Mouse (Mus musculus): ENCODE data around the gene Adipor1. TPM values are rescaled to one million over a fixed set of nuclear protein-coding genes. Genes with fewer than 3 reads are reported as not detected.
A peak's percentile ranks its signal among the peaks of the same experiment; 100 is the strongest.

Adipor1 gene
- polyA plus RNA-seq, 1 experiment from 2014 or later, result 91.7 TPM

DNA sequence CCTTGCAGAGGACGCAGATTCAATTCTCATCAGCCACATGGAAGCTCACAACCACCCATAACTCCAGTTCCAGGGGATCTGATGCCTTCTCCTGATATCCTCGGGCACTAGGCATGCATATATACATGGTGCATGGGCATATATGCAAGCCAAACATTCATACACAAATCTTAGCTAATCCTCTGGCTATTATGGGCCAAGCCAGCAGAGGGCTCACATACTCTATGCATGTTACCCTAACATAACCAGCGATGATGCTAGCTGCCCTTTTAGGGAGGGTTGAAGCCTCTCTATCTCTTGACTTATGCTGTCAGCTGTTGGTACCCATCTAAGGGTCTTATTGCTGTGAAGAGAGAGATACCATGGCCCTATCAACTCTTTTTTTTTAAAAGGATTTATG lies 35.8 kb downstream of the Adipor1 start:
- no peak overlapping the region for H3K9ac ChIP-seq (ENCODE audit: low read depth, low read length)
- H3K27ac ChIP-seq (ENCODE audit: low read depth, low read length), result no peak overlapping the region
- WGBS, result 42% methylated on average over 3 of the region's 3 CpGs
- H3K4me3 ChIP-seq (ENCODE audit: low read depth, low read length), result no peak overlapping the region
- no peaks in the 10 kb centered on the region for H3K36me3 ChIP-seq (ENCODE audit: control insufficient read depth, insufficient read depth, low read length)
- DNase-seq (ENCODE audit: low spot score) (no peak), ATAC-seq (replicated peaks; ENCODE audit: low FRiP score) (no peak; the same call in 1 of the 2 replicates)
- 0 out of 2 replicates have a peak, but pooled peaks cover 4% of the 10 kb centered on the region for H3K4me1 ChIP-seq (replicated peaks; ENCODE audit: control insufficient read depth, insufficient read depth, low read length)
- H3K27me3 ChIP-seq (replicated peaks; ENCODE audit: control insufficient read depth, insufficient read depth, low read length), result no peaks in the 10 kb centered on the region
- no peak overlapping the region for H3K4me2 ChIP-seq
- H3K9me3 ChIP-seq (ENCODE audit: control insufficient read depth, low read length), result no peaks in the 10 kb centered on the region

DNA sequence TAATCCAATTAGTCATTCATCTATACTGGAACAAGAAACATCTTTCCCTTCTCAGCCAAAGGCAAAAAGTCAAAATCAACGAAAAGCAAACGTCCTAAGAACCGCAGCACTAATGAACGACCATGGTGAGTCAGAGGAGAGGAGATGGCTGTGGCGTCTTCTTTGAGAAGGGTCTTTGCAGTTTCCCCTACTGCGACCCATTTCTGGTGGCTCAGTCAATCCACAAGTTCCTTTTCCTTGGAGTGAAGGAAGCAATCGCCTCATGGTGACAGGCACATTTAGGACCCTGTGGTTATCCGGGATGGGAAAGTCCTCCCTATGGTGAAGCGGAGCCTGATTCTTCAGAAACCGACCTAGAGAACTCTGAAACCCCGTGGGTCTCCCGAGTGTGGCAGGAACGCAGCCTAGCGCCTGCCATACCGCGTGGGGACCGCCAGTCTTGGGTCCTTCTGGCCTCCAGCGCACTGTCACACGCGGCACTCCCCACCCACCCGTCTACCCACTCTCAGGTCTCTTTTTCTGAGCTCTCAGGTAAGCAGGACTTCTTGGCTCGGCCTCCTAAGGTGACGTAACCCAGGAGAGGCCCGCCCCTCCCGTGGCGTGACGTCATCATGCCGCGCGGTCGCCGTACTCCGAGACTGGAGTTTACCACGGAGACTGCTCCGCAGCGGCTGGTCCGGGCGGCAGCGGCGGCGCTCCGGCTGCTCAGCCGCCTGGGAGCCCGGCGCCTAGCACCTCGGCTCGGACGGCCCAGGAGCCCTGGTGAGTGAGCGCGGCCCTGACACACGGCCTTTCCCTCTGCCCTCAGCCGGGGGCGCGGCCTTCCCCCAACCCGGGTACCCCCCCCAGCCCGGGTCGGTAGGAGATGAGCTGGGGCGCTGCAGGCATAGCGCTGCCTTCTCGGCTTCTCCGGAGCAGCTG lies 40.0 kb downstream of the Adipor1 start, which contains the start of gene Klhl12:
Gene Klhl12 (plus strand): TSS at position 628 of the 921 bp plus-strand sequence.
- ATAC-seq (replicated peaks; ENCODE audit: low FRiP score), result peak; percentile 91
- H3K36me3 ChIP-seq (ENCODE audit: control insufficient read depth, insufficient read depth, low read length), result peaks cover 6% of the 10 kb centered on the region
- peak within 1 kb of the TSS; percentile 59 for H3K27ac ChIP-seq (ENCODE audit: low read depth, low read length)
- peaks cover 14% of the 10 kb centered on the region for H3K4me1 ChIP-seq (replicated peaks; ENCODE audit: control insufficient read depth, insufficient read depth, low read length)
- H3K9ac ChIP-seq (ENCODE audit: low read depth, low read length), result peak within 1 kb of the TSS; percentile 93
- peak within 1 kb of the TSS; percentile 86 for H3K4me2 ChIP-seq
- no peaks in the 10 kb centered on the region for H3K27me3 ChIP-seq (replicated peaks; ENCODE audit: control insufficient read depth, insufficient read depth, low read length)
- no peaks in the 10 kb centered on the region for H3K9me3 ChIP-seq (ENCODE audit: control insufficient read depth, low read length)
- peak; percentile 99 for DNase-seq (ENCODE audit: low spot score)
- under 1% methylated on average over 61 of the region's 61 CpGs for WGBS
- peak within 1 kb of the TSS; percentile 93 for H3K4me3 ChIP-seq (ENCODE audit: low read depth, low read length)

DNA sequence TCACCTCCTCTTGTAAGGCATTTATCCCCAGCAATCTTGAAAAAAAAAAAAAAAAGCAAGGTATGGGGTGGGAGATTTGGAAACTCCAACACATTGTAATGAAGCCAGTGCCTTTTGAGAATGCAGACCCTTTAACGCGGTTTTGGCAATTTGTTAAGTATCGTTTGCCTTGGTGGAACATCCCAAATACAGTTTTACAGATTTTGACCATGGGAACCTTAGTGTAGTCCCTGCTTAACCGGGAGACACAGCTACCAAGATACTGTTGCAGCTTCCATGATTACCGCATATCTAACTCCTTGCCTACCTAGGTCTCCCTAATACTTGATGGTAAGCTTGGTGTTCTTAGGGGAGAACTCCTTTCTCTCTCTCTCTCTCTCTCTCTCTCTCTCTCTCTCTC lies 40.9 kb downstream of the Adipor1 start:
- Histone ChIP-seq H3K4me2 (peak overlapping the region; percentile 86), H3K4me3 (ENCODE audit: low read depth, low read length) (peak overlapping the region; percentile 93), H3K36me3 (ENCODE audit: control insufficient read depth, insufficient read depth, low read length) (peaks cover 6% of the 10 kb centered on the region), H3K9ac (ENCODE audit: low read depth, low read length) (peak overlapping the region; percentile 93), H3K27ac (ENCODE audit: low read depth, low read length) (no peak overlapping the region), H3K4me1 (replicated peaks; ENCODE audit: control insufficient read depth, insufficient read depth, low read length) (peaks cover 14% of the 10 kb centered on the region), H3K9me3 (ENCODE audit: control insufficient read depth, low read length) (no peaks in the 10 kb centered on the region), H3K27me3 (replicated peaks; ENCODE audit: control insufficient read depth, insufficient read depth, low read length) (no peaks in the 10 kb centered on the region)
- ATAC-seq (replicated peaks; ENCODE audit: low FRiP score), result no peak
- 23% methylated on average over 5 of the region's 5 CpGs for WGBS
- DNase-seq (ENCODE audit: low spot score), result no peak

DNA sequence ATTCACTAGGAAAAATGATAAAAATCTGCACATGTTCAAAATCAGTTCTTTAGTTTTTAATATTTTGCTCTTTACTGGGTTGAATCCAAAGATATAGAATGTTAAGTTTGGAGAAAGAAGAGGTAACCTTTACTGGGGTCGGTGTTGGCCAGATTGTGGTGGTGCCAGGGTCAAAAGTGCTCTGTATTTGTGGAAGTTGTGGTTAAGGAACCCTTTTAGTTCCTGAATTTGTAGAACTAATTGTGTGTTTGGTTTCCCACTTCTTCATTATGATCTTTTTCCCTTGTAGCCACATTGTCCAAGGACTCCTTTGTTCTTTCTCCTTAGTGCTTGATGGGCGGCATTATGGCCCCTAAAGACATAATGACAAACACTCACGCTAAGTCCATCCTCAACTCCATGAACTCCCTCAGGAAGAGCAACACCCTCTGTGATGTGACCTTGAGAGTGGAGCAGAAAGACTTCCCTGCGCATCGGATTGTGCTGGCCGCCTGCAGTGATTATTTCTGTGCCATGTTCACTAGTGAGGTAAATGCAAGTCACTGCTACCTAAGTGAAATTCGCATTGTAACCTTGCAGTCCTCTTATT lies 43.1 kb downstream of the Adipor1 start:
- no peaks in the 10 kb centered on the region for H3K27me3 ChIP-seq (replicated peaks; ENCODE audit: control insufficient read depth, insufficient read depth, low read length)
- H3K4me2 ChIP-seq, result no peak overlapping the region
- H3K4me3 ChIP-seq (ENCODE audit: low read depth, low read length), result no peak overlapping the region
- ATAC-seq (replicated peaks; ENCODE audit: low FRiP score) (no peak), DNase-seq (ENCODE audit: low spot score) (no peak)
- H3K9me3 ChIP-seq (ENCODE audit: control insufficient read depth, low read length), result no peaks in the 10 kb centered on the region
- H3K27ac ChIP-seq (ENCODE audit: low read depth, low read length), result no peak overlapping the region
- 84% methylated on average over 7 of the region's 7 CpGs for WGBS
- peaks cover 17% of the 10 kb centered on the region for H3K4me1 ChIP-seq (replicated peaks; ENCODE audit: control insufficient read depth, insufficient read depth, low read length)
- H3K9ac ChIP-seq (ENCODE audit: low read depth, low read length), result no peak overlapping the region
- peaks cover 16% of the 10 kb centered on the region for H3K36me3 ChIP-seq (ENCODE audit: control insufficient read depth, insufficient read depth, low read length)

DNA sequence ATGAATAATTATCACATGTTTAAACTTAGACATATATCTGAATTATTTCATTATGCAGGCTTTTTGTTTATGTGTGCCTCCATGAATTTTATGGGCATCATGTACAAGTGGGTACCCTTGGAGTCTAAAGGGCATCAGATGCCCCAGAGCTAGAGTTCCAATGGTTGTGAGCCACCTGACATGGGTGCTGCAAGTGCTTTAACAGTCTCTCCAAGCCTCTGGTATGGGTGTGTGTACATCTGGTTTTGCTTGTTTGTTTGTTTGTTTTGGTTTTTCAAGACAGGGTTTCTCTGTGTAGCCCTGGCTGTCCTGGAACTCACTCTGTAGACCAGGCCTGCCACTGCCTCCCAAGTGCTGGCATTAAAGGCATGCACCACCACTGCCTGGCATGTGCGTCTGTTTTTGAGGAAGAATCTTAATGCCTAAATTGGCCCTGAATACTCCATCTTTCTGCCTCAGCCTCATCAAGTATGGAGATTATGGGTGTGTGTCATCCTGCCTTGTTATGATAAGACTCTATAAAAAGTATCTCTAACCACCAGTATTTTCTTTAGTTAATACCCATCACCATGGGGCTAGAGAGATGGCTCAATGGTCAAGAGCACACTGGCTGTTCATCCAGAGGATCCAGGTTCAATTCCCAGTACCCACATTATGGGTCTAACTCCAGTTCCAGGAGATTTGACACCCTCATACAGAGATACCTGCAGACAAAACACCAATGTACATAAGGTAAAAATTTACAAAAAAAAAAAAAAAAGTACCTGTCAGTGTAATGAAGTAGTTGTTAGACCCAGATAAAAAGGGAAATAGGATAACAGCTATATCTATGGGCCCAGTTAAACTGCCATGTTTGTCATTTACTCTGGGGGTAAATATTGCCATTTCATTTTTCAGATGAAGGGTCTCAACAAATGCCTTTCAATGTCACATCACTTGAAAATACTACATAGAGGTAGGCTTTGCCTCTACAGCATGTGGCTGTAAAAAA lies 45.4 kb downstream of the Adipor1 start:
- no peaks in the 10 kb centered on the region for H3K27me3 ChIP-seq (replicated peaks; ENCODE audit: control insufficient read depth, insufficient read depth, low read length)
- H3K9me3 ChIP-seq (ENCODE audit: control insufficient read depth, low read length), result no peaks in the 10 kb centered on the region
- H3K4me2 ChIP-seq, result peak overlapping the region; percentile 40
- whole genome bisulfite sequencing, result 64% methylated on average over 1 of the region's 1 CpGs
- H3K4me1 ChIP-seq (replicated peaks; ENCODE audit: control insufficient read depth, insufficient read depth, low read length), result peaks cover 17% of the 10 kb centered on the region
- DNase-seq (ENCODE audit: low spot score), result no peak
- ATAC-seq (replicated peaks; ENCODE audit: low FRiP score), result peak; percentile 94
- no peak overlapping the region for H3K4me3 ChIP-seq (ENCODE audit: low read depth, low read length)
- H3K27ac ChIP-seq (ENCODE audit: low read depth, low read length), result peak overlapping the region; percentile 82
- peak overlapping the region; percentile 46; the same call in 1 of the 2 replicates for H3K9ac ChIP-seq (ENCODE audit: low read depth, low read length)
- peaks cover 16% of the 10 kb centered on the region for H3K36me3 ChIP-seq (ENCODE audit: control insufficient read depth, insufficient read depth, low read length)

Other genes starting within 250 kb of the Adipor1 start
- 0.41 and 0.49 TPM in 2 replicates for gene Chil1, start 233.2 kb upstream of the Adipor1 start, polyA plus RNA-seq (2014; fragmentation: Nextera tagmentation; extraction: Ambion mirVana)
- 0.36 and 0.71 TPM in 2 replicates for gene Mybph, start 221.9 kb upstream of the Adipor1 start, polyA plus RNA-seq (2014; fragmentation: Nextera tagmentation; extraction: Ambion mirVana)
- gene Adora1, start 179.9 kb upstream of the Adipor1 start, polyA plus RNA-seq (2014; fragmentation: Nextera tagmentation; extraction: Ambion mirVana), result 0.21 and 0.29 TPM in 2 replicates
- 4.5 and 5.2 TPM in 2 replicates for gene Myog, start 125.4 kb upstream of the Adipor1 start, polyA plus RNA-seq (2014; fragmentation: Nextera tagmentation; extraction: Ambion mirVana)
- gene Ppfia4, start 82.5 kb upstream of the Adipor1 start, polyA plus RNA-seq (2014; fragmentation: Nextera tagmentation; extraction: Ambion mirVana), result 1.5 and 2.1 TPM in 2 replicates
- 95.6 and 101 TPM in 2 replicates for gene Tmem183a, start 53.4 kb upstream of the Adipor1 start, polyA plus RNA-seq (2014; fragmentation: Nextera tagmentation; extraction: Ambion mirVana)
- gene 4933406M09Rik, start 29.4 kb upstream of the Adipor1 start, polyA plus RNA-seq (2014; fragmentation: Nextera tagmentation; extraction: Ambion mirVana), result not detected in 2 replicates
- 34.3 and 36.9 TPM in 2 replicates for gene Cyb5r1, start 9.8 kb upstream of the Adipor1 start, polyA plus RNA-seq (2014; fragmentation: Nextera tagmentation; extraction: Ambion mirVana)
- gene Klhl12, start 40.2 kb downstream of the Adipor1 start, polyA plus RNA-seq (2014; fragmentation: Nextera tagmentation; extraction: Ambion mirVana), result 44.5 and 46.0 TPM in 2 replicates
- 35.3 and 37.6 TPM in 2 replicates for gene Rabif, start 79.3 kb downstream of the Adipor1 start, polyA plus RNA-seq (2014; fragmentation: Nextera tagmentation; extraction: Ambion mirVana)
- not detected in 2 replicates for gene Mgat4e, start 134.3 kb downstream of the Adipor1 start, polyA plus RNA-seq (2014; fragmentation: Nextera tagmentation; extraction: Ambion mirVana)
- gene Kdm5b, start 144.8 kb downstream of the Adipor1 start, polyA plus RNA-seq (2014; fragmentation: Nextera tagmentation; extraction: Ambion mirVana), result 30.8 and 32.9 TPM in 2 replicates
- 0.12 and 0.22 TPM in 2 replicates for gene Syt2, start 231.3 kb downstream of the Adipor1 start, polyA plus RNA-seq (2014; fragmentation: Nextera tagmentation; extraction: Ambion mirVana)